Mouse (Mus musculus) ES-E14 (cell line): ENCODE data around the gene Odf3l2.

Experiments
- HCFC1 ChIP-seq: IDR thresholded peaks from 2 replicates; pipeline ENCODE4 v1.6.1; 2012; ENCODE audit warnings: low read length, inconsistent platforms, borderline replicate concordance; ENCODE audit not compliant: insufficient read depth
- MAFK ChIP-seq: IDR thresholded peaks from 2 replicates; pipeline ENCODE4 v1.6.1; 2014; ENCODE audit warnings: mild to moderate bottlenecking, low read depth, low read length, inconsistent platforms; ENCODE audit not compliant: insufficient read depth
- ZNF384 ChIP-seq: IDR thresholded peaks from 2 replicates; pipeline ENCODE4 v1.6.1; 2012; ENCODE audit warnings: low read depth, low read length, inconsistent platforms

- no peak for TF ChIP-seq MAFK
- no peak for TF ChIP-seq ZNF384
- TF ChIP-seq HCFC1 = no peak
These were observed 27.5 kb upstream of the Odf3l2 start for GRCm38 (mm10) chr10:79673054-79673453.
